15 mouse cellular contexts compared by ENCODE assay signal in genomic region chr3:95200562-95200961, GRCm38 (mm10). TPM values are rescaled to one million over a fixed set of nuclear protein-coding genes. Genes with fewer than 3 reads are reported as not detected.
"Had no signal": no experiment of that assay in that cellular context is flagged by ENCODE, and none has a peak within 500 bp of the region (broad histone marks: within the 10 kb centered on the region; RNA-seq: fewer than 3 reads in every experiment).

No protein-coding gene starts in this region.

- H3K27ac ChIP-seq: intestine, embryonic 15.5 days; limb, embryonic 10.5 days; liver, embryonic 15.5 days; midbrain, embryonic 10.5 days; neural tube, embryonic 15.5 days had no signal

- H3K4me3 ChIP-seq: intestine, embryonic 15.5 days; limb, embryonic 10.5 days; liver, embryonic 15.5 days; midbrain, embryonic 10.5 days; myocyte; neural tube, embryonic 15.5 days had no signal

- H3K4me1 ChIP-seq: intestine, embryonic 15.5 days; limb, embryonic 10.5 days; liver, embryonic 15.5 days; midbrain, embryonic 10.5 days; neural tube, embryonic 15.5 days had no signal

- H3K27me3 ChIP-seq: intestine, embryonic 15.5 days; liver, embryonic 15.5 days; neural tube, embryonic 15.5 days had no signal

- DNase-seq: lung, adult 2 months; lung, postnatal 4 days; midbrain, embryonic 14.5 days; right cerebral cortex, adult 18-20 months; right cerebral cortex, postnatal 25 days; thymus, postnatal 36 days had no signal

- ATAC-seq: intestine, embryonic 15.5 days; lung, postnatal 0 days had no signal

- H3K9ac ChIP-seq: intestine, embryonic 15.5 days; liver, embryonic 15.5 days; neural tube, embryonic 15.5 days had no signal

- H3K4me2 ChIP-seq: intestine, embryonic 15.5 days; liver, embryonic 11.5 days; liver, embryonic 15.5 days; neural tube, embryonic 15.5 days had no signal

- H3K9me3 ChIP-seq: intestine, embryonic 15.5 days; limb, embryonic 10.5 days; liver, embryonic 15.5 days; midbrain, embryonic 10.5 days; neural tube, embryonic 15.5 days had no signal

RNA-seq across cellular contexts. Expression of gene Gm128, which starts 40.8 kb away (rescaled TPM):
- total RNA-seq: left cerebral cortex, postnatal 10 days had no signal
